Mouse (Mus musculus) right cerebral cortex, adult 18-20 months (tissue): Measurements from ENCODE around the gene Trub2.

Experiments used
- DNase-seq: peaks from one replicate; pipeline ENCODE4 v3.0.0; 2022; ENCODE audit warnings: mixed read lengths

The Trub2 gene

GRCm38 (mm10) chr2:29771611-29772461 is 16.5 kb downstream of the Trub2 start:
- DNase-seq: no peak

GRCm38 (mm10) chr2:29770162-29770561 is 18.1 kb downstream of the Trub2 start:
- no peak for DNase-seq

DNA sequence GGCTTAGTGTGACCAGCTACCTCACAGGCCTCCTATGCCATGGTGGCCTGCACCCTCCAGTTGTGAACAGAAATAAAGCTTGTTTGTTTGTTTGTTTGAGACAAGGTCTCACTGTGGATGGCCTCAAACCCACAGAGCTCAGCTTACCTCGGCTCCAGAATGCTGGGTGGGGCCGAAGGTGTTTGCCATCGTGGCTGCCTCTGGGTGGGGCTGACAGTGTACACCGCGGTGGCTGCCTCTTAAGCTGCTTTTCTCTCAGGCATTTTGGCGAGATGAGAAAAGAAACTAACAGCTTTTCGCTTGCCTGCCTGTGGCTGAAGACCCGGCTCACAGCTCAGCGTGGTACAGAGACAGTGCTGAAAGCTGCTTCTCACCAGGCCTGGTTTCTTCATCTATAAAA is 19.4 kb downstream of the Trub2 start:
- DNase-seq: no peak

DNA sequence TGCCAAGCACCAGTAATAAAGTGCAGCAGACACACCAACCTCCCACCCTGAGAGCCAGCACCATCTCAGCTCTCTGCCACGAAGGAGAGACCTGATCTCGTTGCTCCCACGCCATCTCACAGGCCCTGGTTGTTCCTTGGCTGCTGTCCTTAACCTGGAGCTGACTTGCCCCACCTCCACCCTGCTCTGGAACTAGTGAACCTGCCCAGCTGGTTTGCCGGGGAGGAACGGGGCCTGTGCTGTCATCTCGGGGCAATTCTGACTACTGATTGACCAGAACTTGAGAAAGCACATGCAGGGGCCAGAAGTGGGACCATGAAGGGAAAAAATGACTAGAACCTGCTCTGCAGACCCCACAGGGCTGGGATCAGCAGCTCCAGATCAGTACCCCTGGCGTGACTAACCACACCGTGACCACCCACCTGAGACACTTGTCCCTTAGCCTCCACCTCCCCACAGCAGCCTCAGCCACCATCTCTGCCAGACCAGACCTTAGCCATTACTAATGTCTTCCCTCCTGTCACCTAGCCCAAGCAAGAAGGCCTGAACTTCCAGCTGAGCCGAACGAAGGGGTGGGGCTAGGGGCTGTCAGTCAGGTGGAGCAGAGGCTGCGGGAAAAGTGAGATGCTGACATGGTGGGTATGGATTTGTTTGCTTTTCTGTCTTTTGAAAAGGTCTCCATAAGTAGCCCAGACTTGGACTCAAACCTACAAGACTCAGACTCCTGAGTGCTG is 20.2 kb downstream of the Trub2 start:
- no peak for DNase-seq

DNA sequence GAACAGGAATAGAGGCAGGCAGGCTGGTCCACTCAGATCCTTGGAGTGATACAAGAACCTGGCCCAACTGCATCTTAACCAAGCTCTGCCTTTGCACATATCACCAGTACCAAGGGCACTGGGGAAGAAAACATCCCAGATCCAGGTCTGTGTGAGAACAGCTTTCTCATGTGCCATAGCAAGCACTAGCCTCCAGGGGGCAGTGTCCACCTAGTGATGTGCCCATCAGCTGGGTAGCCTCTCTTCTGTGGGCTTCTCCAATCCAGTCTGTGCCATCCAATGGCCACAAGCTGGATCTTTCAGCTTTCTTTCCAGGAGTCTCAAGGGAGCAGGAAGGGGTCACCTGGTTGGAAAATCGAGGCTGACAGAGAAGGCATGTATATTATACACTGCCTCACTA is 23.5 kb downstream of the Trub2 start:
- DNase-seq: peak; percentile 37

DNA sequence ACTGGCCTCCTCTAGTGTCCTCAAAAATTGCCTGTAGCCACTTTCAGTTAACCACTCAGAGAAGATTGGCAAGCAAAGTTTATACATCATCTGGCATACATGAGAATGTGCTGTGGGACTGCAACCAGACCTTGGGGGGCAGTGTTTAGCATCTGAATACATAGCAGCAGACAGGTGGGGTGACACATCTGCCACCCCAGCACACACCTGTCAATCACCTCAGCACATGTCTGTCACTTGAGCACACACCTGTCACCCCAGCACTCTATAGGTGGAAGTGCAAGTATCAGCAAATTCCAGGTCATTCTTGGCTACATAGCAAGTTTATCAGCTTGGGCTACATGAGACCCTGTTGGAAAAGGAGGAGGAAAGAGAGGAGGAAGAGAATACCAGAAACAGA is 32.6 kb downstream of the Trub2 start:
- DNase-seq: no peak

DNA sequence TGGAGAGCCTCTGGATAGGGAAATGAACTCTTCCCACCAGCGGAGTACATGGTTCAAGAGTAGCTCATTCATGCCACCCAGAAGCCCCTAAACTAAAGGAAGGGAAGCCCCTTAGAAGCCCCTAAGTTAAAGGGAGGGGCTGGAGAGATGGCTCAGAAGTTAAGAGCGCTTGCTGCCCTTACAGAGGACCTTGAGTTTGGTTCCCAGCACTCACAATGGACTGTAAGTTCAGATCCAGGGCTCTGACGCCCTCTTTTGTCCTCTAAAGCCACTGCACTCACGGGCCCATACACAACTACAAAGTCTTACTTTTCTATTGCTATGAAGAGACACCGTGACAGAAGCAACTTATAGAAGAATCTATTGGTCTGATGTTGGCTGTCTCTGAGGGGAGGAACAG is 35.9 kb downstream of the Trub2 start:
- no peak for DNase-seq

DNA sequence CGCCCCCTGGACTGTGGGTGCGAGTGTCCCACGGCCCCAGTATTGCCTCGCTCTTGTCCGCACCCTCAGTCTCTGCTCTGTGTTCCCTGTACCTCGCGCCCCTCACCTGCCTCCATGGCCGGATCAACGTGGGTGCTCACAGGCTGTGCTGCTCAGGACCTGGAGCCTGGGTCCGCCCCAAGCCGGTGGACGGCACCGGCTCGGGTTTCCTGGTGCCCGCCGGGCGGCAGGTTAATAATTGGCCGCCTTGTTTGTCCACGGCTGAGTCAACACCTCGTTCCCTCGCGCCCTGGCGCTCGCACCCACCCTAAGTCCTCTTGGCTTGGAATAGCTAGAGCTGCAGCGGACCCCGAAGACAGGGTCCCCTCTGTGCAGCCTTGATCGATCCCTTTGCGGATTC is 36.8 kb downstream of the Trub2 start, which contains the start of gene Gm13420:
Gm13420 (minus strand) TSS at position 189 of the 400 bp plus-strand sequence.
- no peak for DNase-seq

GRCm38 (mm10) chr2:29748499-29748898 is 39.8 kb downstream of the Trub2 start:
- DNase-seq: no peak

DNA sequence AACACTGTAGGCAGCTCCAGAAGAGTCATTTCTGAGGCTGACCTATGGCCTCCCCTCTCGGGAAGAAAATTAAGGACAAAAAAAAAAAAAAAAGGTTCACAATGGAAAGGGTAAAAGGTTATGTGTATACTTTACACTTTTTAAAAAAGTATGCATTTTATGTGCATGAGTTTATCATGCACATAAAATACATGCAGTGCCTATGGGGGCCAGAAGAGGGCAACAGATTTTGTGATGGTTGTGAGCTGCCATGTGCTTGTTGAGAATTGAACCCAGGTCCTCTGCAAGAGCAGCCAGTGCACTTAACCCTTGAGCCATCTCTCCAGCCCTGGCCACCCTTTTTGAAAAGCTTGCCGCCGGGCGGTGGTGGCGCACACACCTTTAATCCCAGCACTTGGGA is 40.5 kb downstream of the Trub2 start:
- DNase-seq: no peak

DNA sequence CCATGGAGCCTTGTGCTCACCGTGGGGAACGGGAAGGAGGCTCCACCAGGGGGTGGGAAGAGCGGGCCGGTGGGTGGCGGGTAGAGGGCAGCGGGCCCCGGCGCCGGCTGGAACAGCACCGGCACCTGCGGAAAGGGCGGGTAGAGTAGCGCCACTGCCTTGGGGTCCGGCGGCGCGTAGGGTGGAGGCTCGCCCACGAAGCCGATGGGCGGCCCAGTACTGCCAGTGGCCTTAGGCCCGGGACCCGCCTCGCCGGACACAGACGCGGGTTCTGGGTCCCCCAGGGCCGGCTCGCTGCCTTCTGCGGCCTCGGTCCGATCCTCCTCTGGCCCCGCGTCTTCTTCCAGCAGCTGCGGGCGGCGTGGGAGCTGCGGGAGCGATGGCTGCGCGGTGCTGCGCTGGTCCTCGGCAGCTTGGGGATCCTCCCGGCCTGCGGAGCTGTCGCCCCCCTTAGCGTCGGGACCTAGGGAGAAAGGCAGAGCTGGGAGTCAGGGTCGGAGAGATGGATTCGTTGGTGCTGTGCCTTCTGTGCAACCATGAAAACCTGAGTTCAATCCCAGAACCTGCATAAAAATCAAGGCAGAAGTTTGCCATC is 41.0 kb downstream of the Trub2 start:
- no peak for DNase-seq

DNA sequence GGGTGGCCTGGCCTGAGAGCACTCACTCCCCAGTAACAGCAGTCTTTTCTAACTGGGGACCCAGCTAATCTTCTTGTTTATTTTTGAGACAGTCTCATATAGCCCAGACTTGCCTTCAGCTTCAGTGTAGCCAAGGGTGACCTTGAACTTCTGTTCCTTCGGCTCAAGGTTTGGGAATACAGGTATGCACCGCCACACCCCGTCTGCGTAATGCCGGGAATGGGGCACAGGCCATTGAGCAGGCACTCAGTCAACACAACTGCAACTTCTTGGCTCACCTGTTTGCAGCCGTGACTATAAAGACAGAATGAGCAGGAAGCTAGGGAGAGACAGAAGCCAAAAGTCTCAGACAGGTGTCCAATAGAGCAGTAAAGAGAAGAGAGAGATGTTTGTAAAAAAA is 44.0 kb downstream of the Trub2 start:
- DNase-seq: no peak

- DNase-seq: no peak
Measured at GRCm38 (mm10) chr2:29741207-29741606, 47.1 kb downstream of the Trub2 start.

DNA sequence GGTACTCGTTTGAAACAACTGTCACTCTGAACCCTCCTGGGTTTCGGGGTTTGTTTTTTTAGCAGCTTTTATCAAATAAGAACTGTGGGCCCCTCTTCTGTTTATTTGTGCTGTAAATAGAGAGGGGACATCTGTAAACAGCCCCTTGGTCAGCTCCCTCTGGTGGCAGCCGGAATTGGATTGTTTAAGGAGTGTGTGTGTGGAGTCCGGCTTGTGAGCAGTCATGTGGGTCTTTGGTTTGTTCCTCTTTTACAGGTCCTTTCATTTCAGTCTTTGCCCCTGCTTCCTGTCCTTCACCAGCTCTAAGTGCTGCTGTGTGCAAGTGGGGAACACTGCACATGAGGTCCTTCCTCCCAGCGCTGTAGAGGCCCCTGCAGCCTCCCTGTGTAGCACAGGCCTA is 48.9 kb downstream of the Trub2 start:
- no peak for DNase-seq

GRCm38 (mm10) chr2:29738799-29739198 is 49.5 kb downstream of the Trub2 start:
- no peak for DNase-seq

- no peak for DNase-seq
Measured at GRCm38 (mm10) chr2:29737209-29737925, 50.9 kb downstream of the Trub2 start.

DNA sequence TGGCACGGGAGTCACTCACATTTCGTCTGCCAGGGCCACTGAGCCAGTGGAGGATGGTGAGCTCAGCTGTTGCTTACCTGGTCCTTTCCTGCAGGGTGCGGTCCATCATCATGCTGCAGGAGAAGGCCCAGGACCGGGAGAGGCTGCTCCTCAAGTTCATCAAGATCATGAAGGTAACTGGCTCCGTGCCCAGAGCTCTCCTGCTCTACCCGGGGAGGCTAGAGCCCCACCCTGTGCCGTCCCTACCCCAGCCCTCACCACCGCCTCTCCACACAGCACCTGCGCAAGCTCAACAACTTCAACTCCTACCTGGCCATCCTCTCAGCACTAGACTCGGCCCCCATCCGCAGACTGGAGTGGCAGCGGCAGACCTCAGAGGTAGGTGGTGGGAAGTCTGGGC is 52.6 kb downstream of the Trub2 start:
- DNase-seq: no peak

GRCm38 (mm10) chr2:29733348-29733747 is 55.0 kb downstream of the Trub2 start:
- no peak for DNase-seq

DNA sequence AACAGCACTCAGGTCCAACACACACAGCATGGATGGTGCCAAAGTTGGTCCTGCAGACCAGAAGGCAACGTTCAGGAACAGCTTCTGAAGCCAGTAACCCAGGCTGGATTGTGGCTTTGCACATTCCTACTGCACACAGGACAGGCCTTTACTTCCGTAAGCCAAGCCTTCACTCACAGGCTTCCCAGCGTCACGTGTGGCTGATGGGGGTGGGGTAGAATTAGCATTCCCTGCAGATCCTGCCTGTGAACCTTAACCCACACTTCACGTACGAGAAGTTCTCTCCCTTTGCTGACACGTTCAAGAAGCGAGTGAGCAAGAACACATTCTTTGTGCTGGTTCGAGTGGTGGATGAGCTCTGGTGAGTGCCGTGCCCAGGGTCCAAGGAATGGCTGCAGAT is 55.7 kb downstream of the Trub2 start:
- DNase-seq: no peak

GRCm38 (mm10) chr2:29731545-29731944 is 56.8 kb downstream of the Trub2 start:
- DNase-seq: no peak

DNA sequence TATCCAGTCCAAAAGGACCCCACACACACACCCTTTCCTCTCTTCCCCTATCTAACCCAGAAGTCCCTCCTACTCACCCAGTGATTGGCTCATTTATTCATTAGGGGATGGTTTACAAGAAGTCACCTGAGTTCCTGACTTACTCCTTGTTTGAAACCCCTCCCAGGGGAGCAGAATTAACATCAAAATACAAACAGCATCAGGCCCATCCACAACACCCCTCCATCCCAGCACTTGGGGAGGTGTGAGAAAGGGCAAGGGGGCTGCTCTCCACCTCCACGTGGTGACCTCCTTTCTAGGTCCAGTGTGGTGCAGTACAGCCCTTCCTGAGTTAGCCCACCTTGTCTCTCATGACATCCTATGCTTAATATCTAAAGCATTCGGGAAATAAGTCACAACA is 58.8 kb downstream of the Trub2 start:
- DNase-seq: no peak

DNA sequence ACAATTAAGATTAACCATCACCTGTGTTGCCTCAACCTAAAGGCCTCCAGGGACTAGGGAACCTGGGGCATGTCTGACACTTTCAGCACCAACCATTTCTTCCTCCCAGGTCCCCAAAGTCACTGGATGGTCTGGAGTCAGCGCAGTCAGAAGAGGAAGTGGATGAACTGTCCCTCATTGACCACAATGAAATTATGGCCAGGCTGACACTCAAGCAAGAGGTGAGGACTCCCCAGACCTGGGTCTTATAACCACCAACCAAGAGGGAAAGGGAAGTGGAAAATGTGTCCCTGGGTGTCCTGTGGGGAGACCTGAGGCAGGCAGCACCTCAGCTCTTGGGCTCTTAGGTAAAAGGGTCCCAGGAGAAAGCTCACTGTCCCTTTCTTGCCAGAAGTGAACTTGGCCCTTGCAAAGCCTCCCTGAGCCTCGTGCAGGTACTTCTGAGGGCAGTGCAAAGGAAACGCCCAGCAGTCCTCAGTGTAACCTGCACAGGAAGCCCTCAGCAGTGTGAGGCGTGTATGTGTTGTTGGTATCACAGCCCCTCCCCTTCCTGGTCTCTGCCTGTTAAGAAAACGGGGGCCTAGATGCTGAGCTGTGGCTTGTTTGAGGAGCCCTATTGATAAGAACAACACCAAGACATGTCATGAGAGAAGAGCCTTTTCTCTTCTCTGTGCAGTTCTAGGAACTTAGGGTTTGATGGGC is 63.5 kb downstream of the Trub2 start:
- no peak for DNase-seq

DNA sequence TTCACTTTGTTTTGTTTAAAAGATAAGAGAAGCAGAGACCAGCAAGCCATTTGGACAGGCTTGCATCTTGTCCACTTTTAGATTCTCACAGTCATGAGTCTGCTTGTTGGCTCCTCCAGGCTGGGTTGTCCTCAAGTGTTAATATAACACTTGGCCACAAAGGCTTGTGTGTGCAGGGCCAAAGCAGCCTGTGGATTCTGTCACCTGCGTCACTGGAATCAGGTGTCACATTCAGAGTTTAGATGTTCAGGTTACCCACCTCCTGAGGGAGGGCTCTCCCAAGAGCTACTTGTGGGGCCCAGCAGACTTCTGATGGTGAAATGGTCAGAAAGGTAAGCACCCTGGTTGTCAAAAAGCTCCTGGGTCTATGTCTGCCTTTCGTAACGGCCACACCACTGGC is 65.2 kb downstream of the Trub2 start:
- DNase-seq: no peak
